Mouse (Mus musculus) liver, embryonic 15.5 days (tissue): ENCODE measurements at regions not wholly inside any gene's neighbourhood (a gene's known extent, or its start where the extent isn't known, plus 50 kb on each side); places are given as distances from the start of the nearest gene placed in this dataset.

Experiments used
- ATAC-seq: fragments of 200-750 bp; cut with Nextera tagmentation; 2 replicates; pipeline ENCODE4 v1.8.0; 2017; ENCODE audit warnings: moderate number of reproducible peaks, mild to moderate bottlenecking, moderate library complexity; ENCODE audit not compliant: insufficient read depth
- H3K27ac ChIP-seq: fragments of 300-500 bp; sonication (generic); replicated peaks from 2 replicates; pipeline ENCODE4 v1.5.1; 2015; ENCODE audit warnings: mild to moderate bottlenecking, inconsistent platforms
- H3K27me3 ChIP-seq: fragments of 300-500 bp; sonication (generic); 2 replicates; pipeline ENCODE4 v1.6.1; 2015; ENCODE audit warnings: mild to moderate bottlenecking, inconsistent platforms
- H3K36me3 ChIP-seq: fragments of 300-500 bp; sonication (generic); replicated peaks from 2 replicates; pipeline ENCODE4 v1.6.1; 2015; ENCODE audit warnings: moderate library complexity, mild to moderate bottlenecking, inconsistent platforms
- H3K4me1 ChIP-seq: fragments of 300-500 bp; sonication (generic); replicated peaks from 2 replicates; pipeline ENCODE4 v1.6.1; 2015; ENCODE audit warnings: inconsistent platforms
- H3K4me2 ChIP-seq: fragments of 300-500 bp; sonication (generic); 2 replicates; pipeline ENCODE4 v1.6.1; 2015; ENCODE audit warnings: moderate library complexity, mild to moderate bottlenecking, inconsistent platforms
- H3K4me3 ChIP-seq: fragments of 300-500 bp; sonication (generic); replicated peaks from 2 replicates; pipeline ENCODE4 v1.5.1; 2015; ENCODE audit warnings: mild to moderate bottlenecking, inconsistent platforms
- H3K9ac ChIP-seq: fragments of 300-500 bp; sonication (generic); 2 replicates; pipeline ENCODE4 v1.6.1; 2015; ENCODE audit warnings: moderate library complexity, mild to moderate bottlenecking, inconsistent platforms
- H3K9me3 ChIP-seq: fragments of 300-500 bp; sonication (generic); replicated peaks from 2 replicates; pipeline ENCODE4 v1.6.1; 2016; ENCODE audit warnings: inconsistent platforms
- WGBS: fragments of 180-500 bp; shearing (Covaris S2); methylation state at CpG from one replicate; pipeline ENCODE4 v1.1.7; 2015; ENCODE audit warnings: mixed read lengths; ENCODE audit not compliant: insufficient replicate concordance; 5-methylcytosine and 5-hydroxymethylcytosine counted together

DNA sequence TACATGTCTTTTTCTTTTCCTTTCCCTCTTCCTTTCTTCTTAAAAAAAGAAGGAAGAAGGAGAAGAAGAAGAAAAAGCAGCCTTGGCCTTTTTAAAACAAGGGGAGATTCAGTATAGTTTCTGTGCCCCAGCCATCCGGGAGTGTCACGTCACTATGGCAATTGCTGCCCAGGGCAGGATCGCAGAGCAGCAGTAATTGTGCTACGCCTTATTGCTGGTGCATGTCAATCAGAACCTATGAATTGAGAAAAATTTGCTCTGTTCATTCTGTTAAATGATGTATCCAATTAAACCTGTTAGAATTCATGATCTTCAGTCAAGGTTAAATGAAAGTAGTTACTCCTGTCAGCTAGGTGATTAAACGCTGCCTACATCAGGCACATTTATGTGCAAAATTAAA, 85.4 kb downstream of the Cdca7 start:
- H3K9me3 ChIP-seq = no peaks in the 10 kb centered on the region
- 74% methylated on average over 5 of the region's 5 CpGs for WGBS
- H3K4me3 ChIP-seq = no peak overlapping the region
- no peaks in the 10 kb centered on the region for H3K36me3 ChIP-seq
- H3K4me2 ChIP-seq = no peak overlapping the region
- H3K27me3 ChIP-seq = no peaks in the 10 kb centered on the region
- H3K9ac ChIP-seq = no peak overlapping the region
- no peaks in the 10 kb centered on the region for H3K4me1 ChIP-seq
- no peak for ATAC-seq
- H3K27ac ChIP-seq = no peak overlapping the region

DNA sequence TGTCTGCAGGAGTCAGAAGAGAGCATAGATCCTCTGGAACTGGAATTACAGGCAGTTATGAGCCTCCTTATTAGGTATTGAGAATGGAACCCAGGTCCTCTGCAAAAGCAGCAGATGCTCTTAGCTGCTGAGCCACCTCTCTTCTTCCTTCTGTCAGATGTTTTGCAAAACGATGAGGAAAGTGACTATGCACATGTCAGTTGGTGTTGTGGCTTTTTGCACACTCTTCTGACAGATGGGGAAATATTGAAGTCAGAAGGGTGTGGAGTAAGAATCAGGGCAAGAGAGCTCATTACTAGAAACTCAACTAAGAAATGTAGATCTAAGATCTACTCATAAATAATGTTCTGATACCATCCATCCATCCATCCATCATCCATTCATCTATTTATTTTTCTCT, 102.4 kb downstream of the Cdca7 start:
- Histone ChIP-seq H3K36me3 (no peaks in the 10 kb centered on the region), H3K9ac (no peak overlapping the region), H3K4me2 (no peak overlapping the region), H3K4me3 (no peak overlapping the region), H3K27ac (no peak overlapping the region), H3K4me1 (no peaks in the 10 kb centered on the region), H3K9me3 (no peaks in the 10 kb centered on the region), H3K27me3 (no peaks in the 10 kb centered on the region)
- no peak for ATAC-seq
- 31% methylated on average over 1 of the region's 1 CpGs for WGBS

DNA sequence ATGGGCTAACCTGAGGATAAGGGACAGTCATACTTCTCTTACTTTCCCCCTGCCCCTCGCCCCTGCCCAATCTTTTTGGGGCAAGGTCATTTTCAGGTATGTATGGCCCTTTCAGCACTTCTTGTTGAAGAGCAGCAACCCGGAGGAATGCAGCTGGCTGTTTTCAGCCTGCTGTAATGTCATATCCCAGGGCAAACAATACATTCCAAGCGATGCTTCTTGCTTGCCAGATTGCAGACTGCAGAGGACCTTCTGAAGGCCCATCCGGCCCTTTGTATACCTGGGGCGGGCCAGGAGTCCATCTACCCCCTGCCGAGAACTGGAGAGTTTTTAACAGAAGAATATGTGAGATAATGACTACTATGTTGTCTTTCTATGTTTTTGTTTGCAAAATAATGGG, 105.2 kb downstream of the Cdca7 start:
- no peaks in the 10 kb centered on the region for H3K4me1 ChIP-seq
- H3K4me2 ChIP-seq = no peak overlapping the region
- H3K27me3 ChIP-seq = no peaks in the 10 kb centered on the region
- no peak overlapping the region for H3K9ac ChIP-seq
- H3K9me3 ChIP-seq = no peaks in the 10 kb centered on the region
- no peak overlapping the region for H3K27ac ChIP-seq
- no peak overlapping the region for H3K4me3 ChIP-seq
- no peaks in the 10 kb centered on the region for H3K36me3 ChIP-seq
- WGBS = 61% methylated on average over 6 of the region's 6 CpGs
- no peak for ATAC-seq

DNA sequence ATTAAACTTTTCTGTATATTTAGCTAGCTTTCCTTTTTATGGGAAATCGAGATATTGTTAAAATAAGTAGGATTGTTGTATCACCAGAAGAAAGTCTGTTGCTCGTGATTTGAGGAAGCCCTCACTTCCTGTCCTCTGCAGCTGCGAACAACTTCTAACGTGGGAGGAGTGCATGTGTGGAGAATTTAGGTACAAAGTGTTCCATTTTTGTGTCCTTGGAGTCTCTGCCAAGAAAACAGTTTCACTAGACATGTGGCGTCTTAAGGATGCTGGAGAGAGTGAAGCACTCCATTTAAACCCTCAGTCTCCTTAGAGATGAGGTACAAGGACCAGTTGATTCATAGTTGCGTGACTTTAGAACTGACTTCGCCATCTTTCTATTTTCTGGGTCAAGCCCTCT, 112.9 kb downstream of the Cdca7 start:
- H3K27me3 ChIP-seq = peaks cover 3% of the 10 kb centered on the region; the same call in 1 of the 2 replicates
- no peaks in the 10 kb centered on the region for H3K9me3 ChIP-seq
- H3K4me2 ChIP-seq = no peak overlapping the region
- no peaks in the 10 kb centered on the region for H3K4me1 ChIP-seq
- WGBS = 41% methylated on average over 7 of the region's 7 CpGs
- no peaks in the 10 kb centered on the region for H3K36me3 ChIP-seq
- no peak overlapping the region for H3K4me3 ChIP-seq
- ATAC-seq = no peak
- no peak overlapping the region for H3K9ac ChIP-seq
- H3K27ac ChIP-seq = no peak overlapping the region

DNA sequence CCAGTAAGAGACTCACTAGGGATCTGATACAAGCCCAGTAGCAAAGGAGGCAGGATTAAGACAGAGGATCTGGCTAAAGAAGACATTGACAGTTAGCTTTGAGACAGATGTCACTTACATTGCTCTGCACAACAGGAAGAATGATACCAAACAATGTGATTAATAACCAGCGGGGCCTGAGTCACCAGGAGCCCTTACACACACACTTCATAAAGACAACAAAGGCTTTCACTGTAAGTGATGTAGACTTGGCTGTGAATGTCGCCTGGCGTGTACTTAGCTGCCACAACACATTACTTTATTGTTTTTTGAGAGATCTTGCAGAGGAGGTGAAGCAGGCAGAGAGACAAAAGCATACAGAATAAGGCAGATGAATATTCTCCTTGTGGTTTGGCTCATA, 116.1 kb downstream of the Cdca7 start:
- no peak overlapping the region for H3K9ac ChIP-seq
- H3K4me3 ChIP-seq = no peak overlapping the region
- no peak overlapping the region for H3K4me2 ChIP-seq
- no peaks in the 10 kb centered on the region for H3K36me3 ChIP-seq
- WGBS = 52% methylated on average over 3 of the region's 3 CpGs
- H3K27me3 ChIP-seq = peaks cover 3% of the 10 kb centered on the region; the same call in 1 of the 2 replicates
- no peaks in the 10 kb centered on the region for H3K4me1 ChIP-seq
- no peaks in the 10 kb centered on the region for H3K9me3 ChIP-seq
- H3K27ac ChIP-seq = no peak overlapping the region
- no peak for ATAC-seq

DNA sequence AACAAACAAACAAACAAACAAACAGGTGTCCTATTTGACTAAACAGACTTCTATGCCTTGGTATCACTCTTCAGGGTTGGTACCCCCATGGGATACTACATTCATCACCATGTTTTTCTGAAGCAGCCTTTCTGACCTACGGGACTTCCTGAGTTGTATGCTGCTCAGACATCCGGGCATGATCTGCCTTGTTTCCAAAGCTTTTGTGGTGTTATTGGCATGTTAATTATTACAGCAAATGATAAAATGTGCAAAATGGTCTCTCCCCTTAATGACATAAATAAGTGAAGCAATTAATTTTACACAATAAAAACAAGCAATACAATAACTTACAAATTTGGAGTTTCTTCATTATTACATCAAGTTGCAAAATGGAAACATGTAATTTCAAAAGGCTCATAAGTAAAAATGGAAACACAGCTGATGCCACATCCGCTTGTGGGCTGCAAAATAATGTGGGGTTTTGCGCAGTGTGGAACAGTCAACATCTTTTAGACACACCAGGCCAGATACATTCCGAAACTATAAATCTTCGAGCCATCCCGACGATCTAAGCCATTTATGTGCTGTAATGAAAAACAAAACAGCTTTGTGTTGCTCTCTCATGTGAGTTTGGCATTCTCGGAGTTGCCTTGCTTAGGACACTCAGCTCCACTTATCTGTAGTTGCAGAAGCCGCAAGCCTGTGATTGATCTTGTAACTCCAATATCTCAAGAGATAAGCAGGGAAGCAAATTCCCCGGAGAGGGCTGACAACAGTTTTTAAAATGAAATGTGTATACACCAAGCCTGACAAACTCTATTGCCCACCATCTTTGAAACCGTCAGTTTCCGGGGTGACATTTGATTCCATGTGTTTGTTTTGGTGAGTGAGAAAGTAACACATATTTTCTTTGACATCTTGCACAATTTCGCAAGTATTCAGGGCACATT, 121.3 kb downstream of the Cdca7 start:
- H3K4me2 ChIP-seq = no peak overlapping the region
- H3K9ac ChIP-seq = no peak overlapping the region
- H3K9me3 ChIP-seq = no peaks in the 10 kb centered on the region
- 58% methylated on average over 14 of the region's 14 CpGs for WGBS
- ATAC-seq = no peak
- no peak overlapping the region for H3K27ac ChIP-seq
- no peaks in the 10 kb centered on the region for H3K4me1 ChIP-seq
- H3K4me3 ChIP-seq = no peak overlapping the region
- peaks cover 3% of the 10 kb centered on the region; the same call in 1 of the 2 replicates for H3K27me3 ChIP-seq
- no peaks in the 10 kb centered on the region for H3K36me3 ChIP-seq

DNA sequence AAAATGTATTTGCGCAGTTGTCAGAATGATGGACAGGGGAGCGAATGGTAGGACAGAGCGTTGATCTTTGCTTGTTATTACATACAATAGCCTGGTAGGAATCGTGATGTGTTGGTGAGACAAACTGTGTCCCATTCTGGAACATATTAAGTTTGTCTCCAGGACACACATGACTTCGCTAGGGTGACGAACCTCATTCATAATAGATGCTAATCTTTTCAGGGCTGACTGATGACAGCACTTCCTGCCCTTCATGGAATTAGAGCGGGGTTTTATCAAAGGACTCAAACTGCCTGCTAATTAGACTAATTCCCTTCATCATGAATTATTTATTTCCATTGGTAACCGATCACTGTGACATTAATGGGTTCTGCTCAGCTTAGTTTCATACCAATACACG, 122.0 kb downstream of the Cdca7 start:
- Histone ChIP-seq H3K4me2 (no peak overlapping the region), H3K9me3 (no peaks in the 10 kb centered on the region), H3K27ac (no peak overlapping the region), H3K4me3 (no peak overlapping the region), H3K27me3 (no peaks in the 10 kb centered on the region), H3K4me1 (no peaks in the 10 kb centered on the region), H3K36me3 (no peaks in the 10 kb centered on the region), H3K9ac (no peak overlapping the region)
- WGBS = 63% methylated on average over 9 of the region's 9 CpGs
- no peak for ATAC-seq

DNA sequence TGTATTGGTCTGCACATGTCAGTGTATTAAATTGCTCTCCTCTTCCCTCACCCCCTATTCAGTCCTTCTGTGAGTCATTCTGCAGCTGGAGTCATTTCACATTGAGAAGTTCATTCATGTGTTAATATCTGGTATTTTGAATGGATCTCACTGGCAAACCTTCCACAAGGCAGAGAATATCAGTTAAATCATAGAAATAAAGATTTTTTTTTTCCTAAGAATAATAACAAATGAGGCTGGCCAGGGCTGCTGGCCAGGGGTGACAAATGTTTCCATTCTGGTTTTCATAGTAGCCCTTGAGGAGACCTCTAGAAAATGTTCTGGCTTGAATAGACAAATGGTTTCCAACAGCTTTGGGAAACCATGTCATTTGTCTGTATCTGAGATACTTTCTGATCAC, 124.8 kb downstream of the Cdca7 start:
- H3K4me2 ChIP-seq = no peak overlapping the region
- no peak for ATAC-seq

DNA sequence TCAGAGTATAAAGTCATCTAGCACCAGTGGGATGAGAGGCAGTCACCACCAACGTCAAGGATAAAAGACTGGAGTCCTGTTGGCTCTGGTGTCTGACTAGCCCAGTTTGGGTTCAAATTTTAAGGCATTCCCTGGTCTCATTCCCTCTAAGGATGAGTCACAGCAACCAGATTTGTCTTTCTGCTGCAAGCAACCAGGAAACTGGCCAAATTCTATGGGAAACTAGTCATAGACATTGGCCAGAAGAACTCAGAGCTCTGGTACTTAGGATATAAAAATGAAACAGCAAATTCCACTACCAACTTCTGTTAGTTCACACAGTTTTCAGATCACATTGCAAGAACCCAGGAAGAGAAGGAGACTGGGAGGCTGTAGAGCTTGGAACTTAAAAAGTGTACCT, 126.2 kb downstream of the Cdca7 start:
- Histone ChIP-seq H3K9me3 (no peaks in the 10 kb centered on the region), H3K36me3 (no peaks in the 10 kb centered on the region), H3K4me1 (no peaks in the 10 kb centered on the region), H3K4me3 (no peak overlapping the region), H3K4me2 (no peak overlapping the region), H3K27me3 (no peaks in the 10 kb centered on the region), H3K27ac (no peak overlapping the region), H3K9ac (no peak overlapping the region)
- ATAC-seq = no peak
- WGBS = 41% methylated on average over 1 of the region's 1 CpGs

More for the DNA sequence above, 124.8 kb downstream of the Cdca7 start:
- H3K9me3 ChIP-seq = no peaks in the 10 kb centered on the region
- H3K27ac ChIP-seq = no peak overlapping the region
- no peaks in the 10 kb centered on the region for H3K4me1 ChIP-seq
- H3K27me3 ChIP-seq = no peaks in the 10 kb centered on the region
- no peak overlapping the region for H3K9ac ChIP-seq
- no peak overlapping the region for H3K4me3 ChIP-seq
- H3K36me3 ChIP-seq = no peaks in the 10 kb centered on the region

DNA sequence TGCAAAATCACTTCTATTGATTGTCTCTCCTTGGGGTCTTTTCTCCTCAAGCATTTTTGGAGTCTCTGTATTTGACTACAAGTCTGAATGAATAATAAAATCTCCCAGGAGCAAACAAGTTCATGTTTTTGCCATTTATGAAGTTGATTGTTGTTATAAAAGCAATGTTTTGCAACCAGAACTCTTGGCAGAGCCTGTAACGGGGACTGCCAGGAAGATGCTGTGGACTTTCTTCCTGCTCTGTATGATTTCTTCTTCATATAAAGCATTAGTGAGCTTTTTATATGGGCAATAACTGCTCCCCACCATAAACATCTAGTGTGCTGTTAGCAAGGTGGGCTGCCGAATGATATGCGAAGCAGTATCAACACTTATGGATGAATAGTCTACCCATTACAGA, 136.3 kb downstream of the Cdca7 start:
- ATAC-seq = no peak
- no peaks in the 10 kb centered on the region for H3K36me3 ChIP-seq
- H3K4me3 ChIP-seq = no peak overlapping the region
- no peak overlapping the region for H3K4me2 ChIP-seq
- H3K27ac ChIP-seq = no peak overlapping the region
- WGBS = 83% methylated on average over 3 of the region's 3 CpGs
- H3K4me1 ChIP-seq = no peaks in the 10 kb centered on the region; the same call in 1 of the 2 replicates
- H3K9ac ChIP-seq = no peak overlapping the region
- H3K9me3 ChIP-seq = no peaks in the 10 kb centered on the region
- no peaks in the 10 kb centered on the region; the same call in 1 of the 2 replicates for H3K27me3 ChIP-seq

DNA sequence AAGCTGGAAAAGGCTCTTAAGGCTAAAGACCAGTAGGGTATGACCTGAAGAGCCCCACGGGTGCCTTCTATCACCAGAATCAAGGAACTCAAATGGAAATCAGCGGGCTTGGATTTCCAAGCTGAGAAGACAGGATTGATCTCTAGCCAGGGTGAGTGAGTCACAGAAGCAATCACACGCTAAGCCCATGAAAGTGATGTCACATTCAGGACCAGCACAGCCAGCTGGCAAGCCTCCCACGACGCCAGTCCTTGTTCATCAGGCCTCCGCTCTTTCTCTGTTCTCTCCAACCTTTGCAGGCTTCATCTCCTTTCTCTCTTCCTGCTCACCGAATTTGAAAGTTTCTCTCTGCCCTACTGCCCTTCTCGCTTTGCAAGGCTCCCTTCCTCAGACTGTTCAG, 138.3 kb downstream of the Cdca7 start:
- 64% methylated on average over 8 of the region's 8 CpGs for WGBS
- no peaks in the 10 kb centered on the region; the same call in 1 of the 2 replicates for H3K27me3 ChIP-seq
- no peak overlapping the region for H3K4me3 ChIP-seq
- ATAC-seq = no peak
- no peaks in the 10 kb centered on the region; the same call in 1 of the 2 replicates for H3K4me1 ChIP-seq
- no peak overlapping the region for H3K27ac ChIP-seq
- no peaks in the 10 kb centered on the region for H3K9me3 ChIP-seq
- no peaks in the 10 kb centered on the region for H3K36me3 ChIP-seq
- H3K4me2 ChIP-seq = no peak overlapping the region
- H3K9ac ChIP-seq = no peak overlapping the region

DNA sequence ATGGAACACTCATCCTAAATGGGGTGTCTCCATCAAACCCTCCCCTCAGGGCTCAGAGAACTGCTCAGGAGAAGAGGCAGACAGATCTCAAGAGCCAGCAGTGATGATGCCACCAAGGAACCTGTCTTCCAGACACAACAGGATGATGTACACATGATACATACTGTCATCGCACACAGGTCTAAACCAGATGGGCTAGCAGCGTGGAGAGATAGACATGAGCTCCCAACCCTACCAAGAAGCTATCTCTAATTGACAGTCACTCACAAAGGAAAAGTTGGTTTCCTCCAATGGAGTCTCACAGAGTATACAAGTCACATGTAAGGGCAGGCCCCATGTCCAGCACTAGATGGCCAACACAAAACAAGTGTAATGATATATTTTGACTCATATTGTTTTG, 139.9 kb downstream of the Cdca7 start:
- ATAC-seq = peak; percentile 57
- Histone ChIP-seq H3K27ac (no peak overlapping the region), H3K4me1 (peaks cover 7% of the 10 kb centered on the region), H3K9ac (no peak overlapping the region), H3K9me3 (no peaks in the 10 kb centered on the region), H3K36me3 (no peaks in the 10 kb centered on the region), H3K27me3 (no peaks in the 10 kb centered on the region), H3K4me2 (no peak overlapping the region), H3K4me3 (no peak overlapping the region)
- WGBS = 43% methylated on average over 2 of the region's 2 CpGs
